Mouse (Mus musculus): ENCODE measurements around the gene Inpp4a.

- TF ChIP-seq CTCF (conservative IDR thresholded peaks at IDR 0.05; ENCODE audit: low read length): no peak
- TF ChIP-seq POU5F1 (IDR thresholded peaks at IDR 0.05; ENCODE audit: borderline replicate concordance, low read length): no peak
- TF ChIP-seq NANOG (IDR thresholded peaks at IDR 0.05; ENCODE audit: borderline replicate concordance, low read length): no peak
These were observed 143.5 kb downstream of the Inpp4a start for GRCm38 (mm10) chr1:37442848-37443835.
